Mouse (Mus musculus) heart, postnatal 14 days (tissue): ENCODE results near the gene Speg. TPM values are rescaled to one million over a fixed set of nuclear protein-coding genes. Genes with fewer than 3 reads are reported as not detected.
A peak's percentile ranks its signal among the peaks of the same experiment; 100 is the strongest.

Experiments
- DNase-seq, 2 experiments: peaks; one replicate each; pipeline ENCODE4 v3.0.0; 2021 to 2022
- intact Hi-C: fragments of 180-260 bp; cut with DNase I; formaldehyde crosslinking; loops from one replicate; pipeline ENCODE4 v1.15.1; 2025
- total RNA-seq, 2 experiments: library from RNA; stranded (reverse); gene quantifications; 2 replicates each; pipeline ENCODE4 v1.2.3; 2021

Gene Speg
- total RNA-seq, 2 experiments from 2014 or later = 125 to 126 TPM

GRCm38 (mm10) chr1:75451900-75452299 lies 76.8 kb downstream of the Speg start:
- DNase-seq = no peak
- intact Hi-C loops = no loop called here

DNA sequence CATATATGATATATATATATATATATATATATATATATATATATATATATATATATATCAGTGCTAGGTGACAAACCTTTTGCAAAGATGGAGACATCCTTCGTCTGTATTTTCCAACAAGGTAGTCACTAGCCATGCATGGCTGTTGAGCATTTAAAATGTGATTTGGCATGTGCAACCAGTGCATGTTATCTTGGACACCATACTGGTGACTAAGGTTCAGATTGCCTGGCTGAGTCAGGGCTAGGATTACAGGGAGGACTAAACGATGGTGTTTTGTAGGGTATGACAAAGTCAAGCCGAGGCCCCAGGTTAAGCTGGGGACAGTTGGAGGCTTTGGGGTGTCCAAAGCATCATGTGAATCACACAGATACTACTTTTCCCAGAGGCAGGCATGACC lies 80.3 kb downstream of the Speg start:
- intact Hi-C loops = no loop called here
- no peak for DNase-seq

GRCm38 (mm10) chr1:75455948-75456347 lies 80.9 kb downstream of the Speg start:
- DNase-seq = no peak
- intact Hi-C loops = no loop called here

DNA sequence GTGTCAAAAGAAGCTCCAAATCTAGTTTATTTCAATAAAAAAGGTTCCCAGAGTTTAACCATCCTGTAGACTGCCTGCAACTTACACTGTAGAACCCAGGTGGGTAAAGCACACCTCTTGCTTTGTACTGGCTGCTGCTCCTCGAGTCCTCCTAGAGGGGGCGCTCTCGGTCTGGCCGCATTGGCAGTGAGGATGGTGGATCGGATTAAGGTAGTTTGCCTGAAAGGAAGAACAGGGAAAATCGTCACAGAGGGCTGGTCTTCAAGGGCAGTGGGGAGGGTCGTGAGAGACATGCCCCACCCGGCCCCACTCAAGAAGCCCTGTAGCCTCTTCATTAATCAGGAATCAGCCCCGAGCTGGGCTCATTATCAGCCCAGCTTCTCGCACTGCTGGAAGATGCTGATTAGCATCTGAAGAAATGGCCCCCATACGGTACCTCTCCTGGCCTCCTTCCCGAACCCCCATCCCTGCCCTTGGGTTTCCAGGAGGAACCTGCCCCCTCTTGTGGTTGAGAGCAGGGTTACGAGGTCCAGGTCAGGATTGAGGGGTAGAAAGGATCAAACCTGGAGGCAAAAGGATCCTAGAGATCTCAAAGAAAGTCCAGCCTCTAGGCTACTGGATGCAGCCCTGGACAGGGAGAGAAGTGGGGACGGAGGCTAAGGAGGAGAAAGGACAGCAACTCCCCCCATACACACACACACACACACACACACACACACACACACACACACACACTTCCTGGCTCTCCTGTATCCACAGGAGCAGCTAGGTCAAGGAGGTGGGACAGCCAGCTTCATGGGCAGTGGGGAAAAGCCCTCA lies 81.9 kb downstream of the Speg start:
- intact Hi-C loops = no loop called here
- no peak for DNase-seq

DNA sequence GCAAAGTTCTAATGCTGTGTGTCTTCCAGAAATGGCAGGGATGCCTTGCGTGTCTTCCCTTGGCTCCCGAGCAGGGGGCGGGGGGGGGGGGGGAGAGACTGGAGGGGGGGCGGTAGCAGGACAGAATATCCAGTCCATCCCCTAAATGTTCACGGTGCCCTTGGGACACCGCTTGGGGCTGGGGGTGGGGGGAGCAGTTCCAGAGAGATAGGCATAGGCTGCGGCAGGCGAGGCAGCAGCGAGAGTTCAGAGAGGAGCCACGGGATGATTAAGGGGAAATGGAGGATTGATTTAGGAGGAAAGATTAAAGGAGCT lies 82.6 kb downstream of the Speg start:
- intact Hi-C loops = no loop called here
- no peak for DNase-seq

GRCm38 (mm10) chr1:75458025-75458788 lies 83.1 kb downstream of the Speg start:
- intact Hi-C loops = no loop called here
- DNase-seq = peak; percentile 54 to 56

DNA sequence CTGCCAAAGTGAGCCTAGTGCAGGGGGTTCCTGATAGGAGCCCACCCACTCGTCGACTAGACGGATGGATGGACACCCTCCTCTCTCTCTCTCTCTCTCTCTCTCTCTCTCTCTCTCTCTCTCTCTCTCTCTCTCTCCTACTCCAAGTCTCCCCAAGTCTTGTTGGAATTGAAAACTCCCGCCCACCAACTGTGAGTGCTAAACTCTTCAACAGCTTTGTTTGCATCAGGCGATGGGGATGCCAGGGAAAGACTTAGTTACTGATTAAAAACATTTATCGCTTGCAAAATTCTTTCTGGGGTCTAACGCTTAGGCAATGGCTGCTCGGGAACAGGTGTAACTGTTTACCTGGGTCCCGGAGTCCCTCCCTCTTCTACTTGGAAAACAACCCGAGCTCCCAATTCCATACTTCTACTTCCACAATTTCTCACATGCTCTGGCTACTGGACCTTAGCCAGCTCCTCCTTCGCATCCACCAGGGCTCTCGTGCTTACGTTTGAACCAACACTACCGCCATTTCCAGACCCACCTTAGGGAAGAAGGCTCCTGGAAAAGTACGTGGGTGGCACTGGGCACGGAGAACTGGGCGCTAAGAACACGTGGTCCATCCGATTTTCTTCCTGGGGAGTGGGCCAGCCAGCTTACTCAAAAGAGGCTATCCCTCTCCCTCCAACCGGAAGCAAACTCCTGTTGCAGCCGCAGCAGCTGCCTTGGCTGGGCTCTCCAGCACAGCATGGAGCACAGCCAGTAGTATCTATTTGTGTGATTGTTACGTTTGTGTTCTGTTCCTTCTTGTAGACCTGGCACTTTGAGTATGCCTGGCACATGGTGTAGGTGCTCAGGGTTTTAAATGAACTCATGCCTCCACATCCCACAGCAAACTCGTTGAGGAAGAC lies 83.9 kb downstream of the Speg start:
- intact Hi-C loops = no loop called here
- DNase-seq = no peak

DNA sequence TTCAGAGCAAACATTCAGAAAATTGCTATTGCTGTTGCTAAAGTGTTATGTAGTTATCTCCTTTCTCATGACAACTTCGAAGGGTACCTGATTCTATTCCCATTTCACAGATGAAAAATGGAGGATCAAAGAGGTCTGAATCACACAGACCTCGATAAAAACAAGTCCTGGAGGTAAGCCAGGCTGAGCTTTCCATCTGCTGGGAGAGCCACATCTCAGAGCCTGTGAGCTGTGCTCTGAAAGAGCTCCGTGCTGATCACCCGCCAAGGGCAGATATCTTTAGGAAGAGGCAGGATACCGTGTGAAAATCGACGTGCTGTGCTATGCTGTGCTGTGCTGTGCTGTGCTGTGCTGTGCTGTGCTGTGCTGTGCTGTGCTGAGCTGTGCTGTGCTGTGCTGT lies 85.2 kb downstream of the Speg start:
- intact Hi-C loops = no loop called here
- DNase-seq = no peak

DNA sequence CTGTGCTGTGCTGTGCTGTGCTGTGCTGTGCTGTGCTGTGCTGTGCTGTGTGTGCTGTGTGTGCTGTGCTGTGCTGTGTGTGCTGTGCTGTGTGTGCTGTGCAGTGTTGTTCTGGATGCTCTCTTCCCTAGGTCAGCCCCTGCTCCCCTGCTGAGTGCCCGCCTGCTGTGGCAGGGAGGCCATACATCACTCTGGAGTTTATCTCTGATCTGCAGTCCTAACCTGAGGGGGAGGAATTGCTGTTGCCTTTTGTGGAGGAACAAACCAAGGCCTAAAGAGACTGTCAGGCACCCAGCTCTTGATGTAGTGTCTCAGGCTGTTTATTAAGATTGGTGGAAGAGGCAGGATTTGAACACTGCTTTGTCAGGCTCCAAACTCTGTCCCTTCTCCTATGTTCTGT lies 87.5 kb downstream of the Speg start:
- intact Hi-C loops = no loop called here
- DNase-seq = no peak

DNA sequence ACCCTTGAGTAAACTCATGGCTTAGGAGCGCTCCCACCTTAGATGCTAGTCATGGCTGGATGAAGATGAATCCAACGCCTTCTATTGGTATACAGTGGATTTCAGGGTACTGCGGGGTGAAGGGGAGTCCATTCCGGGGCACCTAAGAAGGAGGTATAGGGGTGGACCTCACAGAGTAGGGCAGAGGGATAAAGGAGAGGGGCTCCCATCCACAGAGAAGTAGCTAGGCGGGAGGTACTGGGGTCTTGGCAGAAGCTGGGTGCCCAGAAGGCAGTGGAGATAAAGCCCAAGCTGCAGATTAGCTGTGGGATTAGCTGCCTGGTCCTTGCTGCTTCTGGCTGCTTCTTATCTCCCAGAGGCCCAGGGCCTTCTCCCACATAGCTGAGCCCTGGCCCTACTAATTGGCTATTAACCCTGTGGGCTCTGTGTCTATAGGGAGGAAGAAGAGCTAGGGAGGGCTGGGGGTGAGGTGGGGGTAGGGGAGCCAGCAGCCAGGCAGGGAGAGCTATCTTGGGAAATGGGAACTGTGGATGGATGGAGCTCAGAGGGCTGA lies 88.6 kb downstream of the Speg start:
- no peak for DNase-seq
- intact Hi-C loops = no loop called here

- DNase-seq = peak; percentile 82 to 88
- intact Hi-C loops = loop anchor here (1.0 kb wide), 2 partner anchors 22 to 124 kb away; no protein-coding TSS in a partner anchor
Measured at GRCm38 (mm10) chr1:75467215-75467927, 92.3 kb downstream of the Speg start.

DNA sequence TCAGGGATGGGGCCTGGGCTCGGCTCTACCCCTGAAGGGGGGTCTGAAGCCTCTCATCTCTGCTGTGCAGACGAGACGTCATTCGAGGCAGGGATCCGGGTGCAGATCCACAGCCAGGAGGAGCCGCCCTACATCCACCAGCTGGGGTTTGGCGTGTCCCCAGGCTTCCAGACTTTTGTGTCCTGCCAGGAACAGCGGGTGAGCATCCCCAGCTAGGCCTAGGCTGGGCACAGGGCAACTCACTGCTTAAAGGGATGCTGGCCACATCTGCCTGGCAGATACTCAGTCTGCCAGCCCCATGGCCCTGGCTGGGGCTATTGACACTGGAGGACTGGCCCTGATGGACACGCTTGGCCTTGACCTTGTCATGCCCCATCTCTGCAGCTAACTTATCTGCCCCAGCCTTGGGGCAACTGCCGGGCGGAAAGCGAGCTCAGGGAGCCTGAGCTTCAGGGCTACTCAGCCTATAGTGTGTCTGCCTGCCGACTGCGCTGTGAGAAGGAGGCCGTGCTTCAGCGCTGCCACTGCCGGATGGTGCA lies 94.3 kb downstream of the Speg start:
- intact Hi-C loops = no loop called here
- no peak for DNase-seq

DNA sequence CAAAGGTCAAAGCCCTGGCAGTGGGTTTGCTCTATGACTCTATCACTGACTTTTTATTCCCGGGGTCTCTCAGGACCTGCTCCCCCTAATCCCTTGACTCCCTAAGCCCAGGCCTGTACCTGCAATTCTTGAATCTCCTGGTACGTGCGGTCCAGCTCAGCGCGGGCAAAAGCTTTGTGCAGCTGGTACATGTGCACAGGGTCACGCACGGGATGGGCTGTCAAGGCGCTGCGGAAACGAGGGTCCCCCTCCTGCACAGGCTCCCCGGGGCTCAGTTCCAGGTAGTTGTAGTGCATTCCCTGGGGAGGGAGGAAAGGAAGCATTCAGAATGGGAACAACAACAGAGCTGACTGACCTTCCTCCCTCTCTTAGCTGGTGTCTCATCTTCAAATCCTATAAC lies 101.3 kb downstream of the Speg start:
- intact Hi-C loops = no loop called here
- no peak for DNase-seq

DNA sequence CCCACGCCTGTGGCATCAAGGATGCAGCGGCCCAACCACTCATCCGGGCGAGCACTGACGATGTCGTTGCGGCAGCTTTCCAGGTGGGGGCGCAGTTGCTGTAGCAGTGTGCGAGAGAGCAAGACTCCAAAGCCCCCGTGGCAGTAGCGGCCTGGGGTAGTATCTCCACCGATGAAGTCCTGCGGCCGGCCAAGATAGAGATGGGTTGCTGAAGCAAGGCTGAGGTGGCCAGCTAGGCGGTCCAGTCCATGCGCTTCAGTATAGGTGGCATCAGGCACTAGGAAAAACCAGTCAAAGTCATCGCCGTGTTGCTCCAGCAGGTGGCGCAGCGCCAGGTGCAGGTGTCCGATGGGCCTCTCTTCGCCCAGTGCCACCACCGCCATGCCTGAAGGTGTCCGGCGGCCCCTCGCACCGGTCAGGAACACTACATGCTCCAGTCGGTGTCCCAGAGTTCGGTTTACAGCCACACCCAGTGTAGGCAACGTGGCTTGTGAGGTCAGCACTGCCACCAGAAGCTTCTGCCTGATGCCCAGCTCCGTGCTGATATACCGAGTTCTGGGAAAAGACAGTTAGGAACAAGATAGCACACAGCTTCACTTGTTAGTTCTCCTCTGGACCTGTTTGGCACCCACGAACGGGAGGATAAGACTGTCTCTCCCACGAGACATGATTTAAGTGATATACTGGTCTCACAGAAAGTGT lies 102.3 kb downstream of the Speg start:
- peak; percentile 81 to 85 for DNase-seq

GRCm38 (mm10) chr1:75477966-75478290 lies 102.8 kb downstream of the Speg start:
- intact Hi-C loops = loop anchor here (1.0 kb wide), 2 partner anchors 81 to 120 kb away; no protein-coding TSS in a partner anchor
- no peak for DNase-seq

More for the DNA sequence above, 102.3 kb downstream of the Speg start:
- intact Hi-C loops = loop anchor here (1.0 kb wide), 2 partner anchors 82 to 121 kb away; no protein-coding TSS in a partner anchor

GRCm38 (mm10) chr1:75478497-75478896 lies 103.4 kb downstream of the Speg start:
- intact Hi-C loops = no loop called here
- peak; percentile 61 to 62 for DNase-seq

DNA sequence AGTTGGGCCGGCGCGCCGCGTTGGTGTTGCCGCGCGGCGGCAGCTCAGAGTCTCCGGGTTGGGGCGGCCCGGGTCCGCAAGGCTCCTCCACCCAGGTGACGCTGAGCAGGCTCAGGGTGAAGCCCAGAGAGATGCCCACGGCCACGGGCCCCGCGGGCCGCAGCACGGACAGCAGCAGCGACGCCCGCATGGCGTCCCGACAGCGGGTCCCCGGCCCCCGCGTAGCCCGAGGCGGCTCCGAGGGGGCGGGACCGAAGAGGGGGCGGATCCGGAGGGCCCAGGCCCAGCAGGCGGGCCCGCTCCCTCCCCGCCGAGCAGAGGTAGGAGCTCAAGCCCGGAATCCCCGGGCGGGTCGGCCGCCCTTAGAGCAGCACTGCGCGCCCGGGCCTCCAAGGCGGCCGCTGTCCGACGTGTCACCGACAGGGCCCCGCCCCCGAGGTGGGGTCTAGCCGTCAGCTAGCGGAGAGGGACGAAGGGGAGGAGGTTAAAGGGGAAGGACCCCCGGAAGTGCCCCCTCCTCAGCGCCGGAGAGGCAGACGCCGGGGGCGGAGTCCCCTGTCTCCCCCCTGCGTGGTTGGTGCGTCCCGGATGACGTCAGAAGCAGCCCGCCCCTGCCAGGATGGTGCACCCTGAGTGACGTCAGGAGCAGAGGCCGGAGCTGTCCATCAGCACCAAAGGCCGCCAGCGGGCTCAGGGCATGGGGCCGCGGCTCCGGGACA lies 104.0 kb downstream of the Speg start, which contains the start of the genes Chpf and Tmem198:
TSS of gene Chpf (minus strand) at position 392 of the 719 bp plus-strand sequence.
TSS of gene Tmem198 (plus strand) at position 617 of the 719 bp plus-strand sequence.
- DNase-seq = peak; percentile 95 to 98
- intact Hi-C loops = no loop called here

- no peak for DNase-seq
- intact Hi-C loops = no loop called here
Measured at GRCm38 (mm10) chr1:75479635-75479989, 104.5 kb downstream of the Speg start.
